Mouse (Mus musculus): Measurements from ENCODE around the gene Lap3. TPM values are rescaled to one million over a fixed set of nuclear protein-coding genes. Genes with fewer than 3 reads are reported as not detected.

The Lap3 gene
- total RNA-seq, 2 experiments from 2014 or later = 53.3 to 59.2 TPM

DNA sequence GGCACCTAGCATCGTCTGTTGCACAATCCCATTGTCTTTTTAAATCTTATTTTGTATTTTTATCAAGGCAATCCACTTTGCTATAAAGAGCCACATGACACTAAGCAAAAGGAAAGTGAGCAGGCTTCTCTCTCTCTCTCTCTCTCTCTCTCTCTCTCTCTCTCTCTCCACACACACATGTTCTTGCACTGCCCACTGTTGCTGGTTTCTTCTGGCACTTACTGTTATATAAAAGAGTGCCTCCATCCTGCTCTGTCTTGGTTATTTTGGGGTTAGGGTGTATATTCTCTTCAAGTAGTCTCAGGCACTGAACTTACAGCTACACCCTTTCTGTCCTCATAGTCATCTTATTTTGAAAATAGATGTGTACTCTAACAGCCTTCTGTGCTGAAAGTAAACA, 56.4 kb downstream of the Lap3 start:
- no peak for DNase-seq (ENCODE audit: extremely low spot score in 1 of 2, low spot score in 1 of 2)

Other genes starting within 250 kb of the Lap3 start
- 100 to 1,000 TPM; 119 to 140 TPM for gene Qdpr, start 43.1 kb upstream of the Lap3 start, total RNA-seq (2021)
- under 1 TPM; 0.49 to 0.94 TPM for gene Clrn2, start 39.6 kb upstream of the Lap3 start, total RNA-seq (2021)
- gene Med28, start 26.9 kb downstream of the Lap3 start, total RNA-seq (2021) = 100 to 1,000 TPM in 1 of 2 experiments, 10 to 100 TPM in 1; 99.3 to 110 TPM
- 1 to 10 TPM; 6.1 to 9.2 TPM for gene Fam184b, start 146.2 kb downstream of the Lap3 start, total RNA-seq (2021)
- 1 to 10 TPM in 1 of 2 experiments, under 1 TPM in 1; 0.54 to 1.1 TPM for gene Ncapg, start 176.5 kb downstream of the Lap3 start, total RNA-seq (2021)

Measured in layer of hippocampus, postnatal 25 days (tissue).